Mouse (Mus musculus) embryo, embryonic 10.5 days (tissue): ENCODE results near the gene Sun1.

Source experiments
- DNase-seq: peaks from one replicate; pipeline ENCODE4 v3.0.0-alpha.2; 2015; ENCODE audit warnings: low spot score

Gene Sun1

GRCm38 (mm10) chr5:139199995-139200769 lies at the start of gene Sun1:
TSS of gene Sun1 (plus strand) at chr5:139200637.
- DNase-seq, result peak; percentile 97

- no peak for DNase-seq
Observed at GRCm38 (mm10) chr5:139160899-139161298, 39.5 kb upstream of the Sun1 start.

GRCm38 (mm10) chr5:139161632-139162031 lies 38.8 kb upstream of the Sun1 start:
- no peak for DNase-seq

GRCm38 (mm10) chr5:139166781-139167361 lies 33.6 kb upstream of the Sun1 start:
- no peak for DNase-seq

- no peak for DNase-seq
Observed at GRCm38 (mm10) chr5:139167548-139167947, 32.9 kb upstream of the Sun1 start.

GRCm38 (mm10) chr5:139171929-139172328 lies 28.5 kb upstream of the Sun1 start:
- no peak for DNase-seq

GRCm38 (mm10) chr5:139174141-139174540 lies 26.3 kb upstream of the Sun1 start:
- DNase-seq, result peak; percentile 1

GRCm38 (mm10) chr5:139174556-139175547 lies 25.6 kb upstream of the Sun1 start:
- peak; percentile 25 for DNase-seq

- DNase-seq, result peak; percentile 84
Observed at GRCm38 (mm10) chr5:139178895-139179631, 21.4 kb upstream of the Sun1 start.

- no peak for DNase-seq
Observed at GRCm38 (mm10) chr5:139183131-139183530, 17.3 kb upstream of the Sun1 start.

GRCm38 (mm10) chr5:139183601-139184000 lies 16.8 kb upstream of the Sun1 start:
- DNase-seq, result no peak

- DNase-seq, result no peak
Observed at GRCm38 (mm10) chr5:139184897-139185296, 15.5 kb upstream of the Sun1 start.

- no peak for DNase-seq
Observed at GRCm38 (mm10) chr5:139189726-139190125, 10.7 kb upstream of the Sun1 start.

- no peak for DNase-seq
Observed at GRCm38 (mm10) chr5:139190958-139191357, 9.5 kb upstream of the Sun1 start.

GRCm38 (mm10) chr5:139198779-139199178 lies 1.7 kb upstream of the Sun1 start:
- no peak for DNase-seq

GRCm38 (mm10) chr5:139199636-139199994 lies 822 bp upstream of the Sun1 start:
- no peak for DNase-seq

GRCm38 (mm10) chr5:139200770-139201569 lies 533 bp downstream of the Sun1 start:
- DNase-seq, result peak; percentile 18

- DNase-seq, result no peak
Observed at GRCm38 (mm10) chr5:139202127-139202526, 1.7 kb downstream of the Sun1 start.

GRCm38 (mm10) chr5:139203312-139203711 lies 2.9 kb downstream of the Sun1 start:
- DNase-seq, result no peak

GRCm38 (mm10) chr5:139206081-139206480 lies 5.6 kb downstream of the Sun1 start:
- DNase-seq, result no peak

GRCm38 (mm10) chr5:139206525-139206924 lies 6.1 kb downstream of the Sun1 start:
- no peak for DNase-seq
